Mouse (Mus musculus) E14TG2a.4 (cell line): ENCODE measurements at regions not wholly inside any gene's neighbourhood (a gene's known extent, or its start where the extent isn't known, plus 50 kb on each side); places are given as distances from the start of the nearest gene placed in this dataset.

ENCODE experiments used
- CTCF ChIP-seq: conservative IDR thresholded peaks from 2 replicates; pipeline ENCODE4 v1.5.1; 2014; ENCODE audit warnings: low read length
- POU5F1 ChIP-seq: IDR thresholded peaks from 2 replicates; pipeline ENCODE4 v1.6.1; 2014; ENCODE audit warnings: low read length, borderline replicate concordance

DNA sequence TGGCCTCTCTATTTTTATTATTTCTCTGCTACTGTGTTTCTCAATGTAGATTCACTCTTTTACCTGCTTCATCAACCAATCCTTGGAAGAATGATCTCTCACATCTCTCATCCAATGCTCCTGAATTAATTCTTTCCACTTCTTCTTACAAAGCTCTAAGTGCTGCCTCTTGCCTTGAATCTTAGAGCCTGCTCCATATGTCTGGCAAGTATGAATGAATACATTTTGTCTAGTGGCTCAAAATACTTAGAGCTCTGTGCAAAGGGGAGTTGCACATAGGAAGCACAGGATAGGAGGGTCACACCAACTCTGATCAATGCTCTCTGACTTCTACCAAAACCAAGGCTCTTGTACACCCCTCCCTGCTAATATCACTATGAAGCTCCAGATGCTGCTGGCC is 153.1 kb upstream of the Atp2b1 start:
- TF ChIP-seq POU5F1 (no peak), CTCF (no peak)
